Mouse (Mus musculus) thymus, postnatal 14 days (tissue): Measurements from ENCODE around the gene Mapk12.
A peak's percentile ranks its signal among the peaks of the same experiment; 100 is the strongest.

Source experiments
- DNase-seq: peaks from one replicate; pipeline ENCODE4 v3.0.0; 2021

The Mapk12 gene

GRCm38 (mm10) chr15:89136461-89137155, 3.9 kb downstream of the Mapk12 start:
- no peak for DNase-seq

- peak; percentile 54 for DNase-seq
These were observed 9.2 kb downstream of the Mapk12 start for GRCm38 (mm10) chr15:89131316-89131715.

DNA sequence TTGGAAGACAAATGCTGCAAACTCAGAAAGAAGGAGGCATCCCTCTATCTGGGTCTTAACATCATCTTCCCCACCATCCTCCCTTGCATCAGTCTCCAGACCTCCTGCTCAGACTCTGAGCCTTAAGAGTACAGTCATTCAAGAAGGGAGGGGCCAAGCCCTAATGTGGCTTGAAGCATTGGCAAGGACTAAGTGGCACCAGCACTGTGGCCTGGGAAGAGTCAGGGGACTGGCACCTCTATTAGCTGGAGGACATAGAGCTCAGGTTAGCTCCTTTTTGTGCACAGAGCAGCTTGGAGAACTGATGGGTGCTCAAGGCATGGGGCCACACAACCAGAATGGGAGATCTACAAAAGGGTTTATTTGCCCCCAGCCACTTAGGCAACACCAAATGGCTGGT, 10.3 kb downstream of the Mapk12 start:
- DNase-seq = no peak

DNA sequence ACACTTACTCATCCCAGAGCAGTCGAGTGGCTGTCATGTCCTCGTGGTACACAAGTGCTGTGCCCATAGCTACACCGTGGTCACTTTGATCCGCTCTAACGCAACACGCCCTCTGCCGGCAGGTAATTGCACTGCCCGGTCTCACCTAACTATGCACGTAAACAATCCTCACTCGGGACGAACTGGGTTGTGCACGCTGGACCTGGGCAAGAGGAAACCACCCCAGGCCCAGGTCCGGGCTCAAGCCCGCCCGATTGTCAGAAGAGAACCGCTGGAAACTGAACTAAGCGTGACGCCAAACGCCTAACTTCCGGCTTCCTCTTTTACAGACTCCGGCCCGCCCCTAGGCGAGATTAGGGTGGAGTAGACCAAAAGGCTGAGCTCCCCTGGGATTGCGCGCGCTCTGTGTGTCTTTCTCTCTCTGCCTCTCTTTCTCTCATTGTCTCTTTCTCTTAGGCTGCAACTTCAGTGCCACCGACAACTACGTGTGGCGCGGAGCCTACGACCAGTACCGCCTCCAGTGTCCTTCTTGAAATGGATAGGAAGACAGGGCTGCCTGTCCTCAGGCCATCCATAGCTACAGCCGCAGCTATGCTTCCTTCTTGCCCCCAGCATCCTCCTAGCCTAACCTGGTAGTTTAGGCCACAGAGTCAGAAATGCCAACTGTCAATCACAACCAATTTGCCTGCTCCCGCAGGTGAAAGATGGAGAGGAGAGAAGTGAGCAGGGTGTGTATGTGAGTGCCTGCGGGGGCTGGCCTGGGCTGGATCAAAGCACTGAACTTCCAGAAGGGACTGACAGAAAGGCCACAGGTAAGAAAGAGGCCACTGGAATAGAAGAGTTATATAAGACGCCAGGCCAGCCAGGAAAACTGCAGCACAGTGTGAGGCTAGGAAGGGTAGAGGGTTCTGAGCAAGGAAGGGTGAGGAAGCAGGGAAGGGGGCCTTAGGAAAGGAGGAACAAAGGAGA, 11.8 kb downstream of the Mapk12 start, which contains the start of gene Hdac10:
Gene Hdac10 (minus strand): TSS at position 319 of the 969 bp plus-strand sequence.
- peak; percentile 81 for DNase-seq

GRCm38 (mm10) chr15:89127364-89127940, 13.1 kb downstream of the Mapk12 start:
- no peak for DNase-seq

- no peak for DNase-seq
These were observed 13.9 kb downstream of the Mapk12 start for GRCm38 (mm10) chr15:89126622-89127021.

DNA sequence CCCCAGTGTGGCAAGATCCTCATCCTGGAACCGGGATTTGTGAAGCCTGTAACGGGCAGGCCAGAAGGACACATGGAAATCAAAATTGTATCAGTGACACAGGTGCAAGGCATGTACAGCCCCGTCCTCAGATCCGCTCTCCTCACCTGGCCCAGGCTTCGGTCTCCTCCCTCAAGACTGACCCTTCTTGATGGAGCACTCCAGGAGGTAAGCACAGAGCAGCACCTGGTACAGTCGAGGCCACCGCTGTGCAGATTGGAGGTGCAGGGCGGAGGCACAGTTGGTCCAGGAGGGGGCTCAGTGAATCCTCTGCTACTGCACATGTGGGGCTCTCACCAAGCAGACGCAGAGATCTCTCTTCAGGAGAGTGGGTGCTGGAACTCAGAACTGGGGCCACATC, 15.2 kb downstream of the Mapk12 start:
- DNase-seq = no peak

GRCm38 (mm10) chr15:89124312-89124711, 16.2 kb downstream of the Mapk12 start:
- no peak for DNase-seq

GRCm38 (mm10) chr15:89123595-89123994, 16.9 kb downstream of the Mapk12 start:
- DNase-seq = peak; percentile 67

- DNase-seq = peak; percentile 95
These were observed 17.7 kb downstream of the Mapk12 start, which contains the start of gene Tubgcp6 for GRCm38 (mm10) chr15:89122649-89123366. Tubgcp6 (minus strand) TSS chr15:89123112.

DNA sequence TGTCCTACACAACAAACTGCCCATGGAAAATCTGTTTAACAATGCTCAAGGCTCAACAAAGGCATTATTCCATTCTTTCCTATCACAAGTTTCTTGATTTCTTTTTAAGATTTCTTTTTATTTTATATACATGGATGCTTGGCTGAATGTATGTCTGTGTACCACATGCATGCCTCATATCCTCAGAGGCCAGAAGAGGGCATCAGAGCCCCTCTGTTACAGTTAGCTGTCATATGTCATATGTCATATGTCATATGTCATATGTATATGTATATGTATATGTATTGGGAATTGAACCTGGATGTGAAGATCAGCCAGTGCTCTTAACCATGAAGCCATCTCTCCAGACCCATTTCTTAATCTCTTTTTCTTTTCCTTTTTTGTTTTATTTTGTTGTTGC, 22.5 kb downstream of the Mapk12 start:
- DNase-seq = peak; percentile 39

GRCm38 (mm10) chr15:89110147-89110546, 30.4 kb downstream of the Mapk12 start:
- no peak for DNase-seq

DNA sequence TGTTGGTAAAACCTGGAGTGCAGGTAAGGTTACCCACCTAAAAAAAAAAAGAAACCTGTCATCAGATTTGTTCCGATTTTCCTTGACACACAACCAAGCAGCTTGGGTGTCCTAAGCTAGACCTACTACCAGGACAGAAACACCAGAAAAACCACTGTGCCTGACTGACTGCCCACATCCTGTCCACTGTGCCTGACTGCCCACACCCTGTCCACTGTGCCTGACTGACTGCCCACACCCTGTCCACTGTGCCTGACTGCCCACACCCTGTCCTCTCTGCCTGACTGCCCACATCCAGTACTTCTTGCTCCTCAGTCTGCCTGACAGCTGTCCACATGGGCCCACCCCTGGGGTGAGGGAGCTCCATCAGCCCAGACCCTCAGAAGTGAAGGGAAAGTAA, 33.5 kb downstream of the Mapk12 start:
- no peak for DNase-seq

GRCm38 (mm10) chr15:89106073-89106472, 34.4 kb downstream of the Mapk12 start:
- no peak for DNase-seq

GRCm38 (mm10) chr15:89104425-89104824, 36.1 kb downstream of the Mapk12 start:
- no peak for DNase-seq

GRCm38 (mm10) chr15:89103921-89104320, 36.6 kb downstream of the Mapk12 start:
- DNase-seq = no peak

DNA sequence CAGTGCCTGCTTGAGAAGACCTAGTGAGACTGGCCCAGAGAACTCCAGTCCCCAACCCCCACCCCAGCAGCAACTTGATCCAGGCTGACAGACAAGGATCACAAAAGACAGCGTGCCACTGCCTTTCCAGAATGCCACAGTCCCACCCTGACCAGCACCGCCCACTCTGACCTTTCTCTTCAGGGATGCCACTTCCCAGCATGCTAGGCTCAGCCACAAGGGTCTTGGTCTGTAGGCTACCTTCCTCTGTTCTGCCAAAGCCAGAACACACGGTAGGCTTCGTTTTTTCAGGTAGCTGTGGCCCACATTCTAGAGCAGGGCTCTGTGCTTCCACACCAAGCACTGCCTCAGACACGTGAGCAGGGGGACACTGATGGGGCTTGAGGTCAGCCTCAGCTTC, 37.9 kb downstream of the Mapk12 start:
- DNase-seq = no peak

GRCm38 (mm10) chr15:89100823-89101222, 39.7 kb downstream of the Mapk12 start:
- no peak for DNase-seq

DNA sequence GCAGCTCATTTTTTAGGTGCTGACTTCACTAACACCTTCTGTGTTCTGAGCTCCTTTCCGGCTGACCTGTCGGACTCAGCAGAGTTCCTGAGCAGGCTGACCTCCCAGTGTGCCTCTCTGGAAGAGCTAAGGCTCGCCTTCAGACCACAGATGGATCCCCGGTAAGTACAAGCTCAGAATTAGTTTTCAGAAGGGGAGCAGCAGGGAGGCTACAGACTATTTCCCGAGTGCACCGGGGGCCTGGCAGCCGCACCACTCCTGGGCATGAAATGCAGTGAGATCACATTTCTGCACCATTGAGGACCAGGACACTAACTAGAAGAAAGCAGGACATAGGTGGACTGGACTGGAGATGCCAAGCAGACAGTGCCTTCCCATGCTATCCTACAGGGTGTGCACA, 41.9 kb downstream of the Mapk12 start:
- DNase-seq = no peak

GRCm38 (mm10) chr15:89097450-89097849, 43.1 kb downstream of the Mapk12 start:
- no peak for DNase-seq

GRCm38 (mm10) chr15:89092181-89092580, 48.3 kb downstream of the Mapk12 start:
- no peak for DNase-seq

DNA sequence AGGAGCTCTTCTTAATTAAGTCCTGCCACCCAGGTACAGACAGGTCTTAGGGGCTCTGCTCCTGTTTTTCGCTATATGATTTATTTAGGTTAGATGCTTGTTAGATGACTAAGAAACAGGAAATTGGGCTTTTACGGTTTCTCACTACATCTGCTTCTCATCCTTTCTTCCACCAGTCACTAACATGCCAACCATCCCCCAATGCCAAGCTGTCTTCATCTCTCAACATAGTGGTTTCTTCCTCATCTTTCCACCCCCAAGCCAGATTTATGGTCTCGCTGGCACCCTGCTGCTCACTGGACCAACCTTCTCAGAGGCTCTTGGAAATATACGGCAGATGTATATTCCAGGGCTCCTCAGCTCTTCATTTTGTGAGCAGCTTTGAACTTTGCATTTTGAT, 49.8 kb downstream of the Mapk12 start:
- DNase-seq = no peak
